Mouse (Mus musculus): ENCODE results near the gene Nono.

- TF ChIP-seq CTCF (IDR thresholded peaks at IDR 0.05; ENCODE audit: low read depth) = no peak
- TF ChIP-seq EP300 (IDR thresholded peaks at IDR 0.05; ENCODE audit: low read depth) = no peak
These were observed 45.7 kb upstream of the Nono start for GRCm38 (mm10) chrX:101383455-101383854.
